Mouse (Mus musculus): Measurements from ENCODE around the gene Prcd. TPM values are rescaled to one million over a fixed set of nuclear protein-coding genes. Genes with fewer than 3 reads are reported as not detected.
A peak's percentile ranks its signal among the peaks of the same experiment; 100 is the strongest.

The Prcd gene
- total RNA-seq, 4 experiments from 2014 or later = 5.0 to 7.0 (median 5.5) TPM

- DNase-seq (ENCODE audit: low spot score in 2 of 2) = no peak
Observed at GRCm38 (mm10) chr11:116647340-116647991, 5.9 kb upstream of the Prcd start.

- no peak for DNase-seq (ENCODE audit: low spot score in 2 of 2)
Observed at GRCm38 (mm10) chr11:116648213-116648921, 5.0 kb upstream of the Prcd start.

GRCm38 (mm10) chr11:116648976-116649375 is 4.4 kb upstream of the Prcd start:
- DNase-seq (ENCODE audit: low spot score in 2 of 2) = no peak

- no peak for DNase-seq (ENCODE audit: low spot score in 2 of 2)
Observed at GRCm38 (mm10) chr11:116649711-116650337, 3.5 kb upstream of the Prcd start.

- DNase-seq (ENCODE audit: low spot score in 2 of 2) = no peak
Observed at GRCm38 (mm10) chr11:116650811-116651210, 2.5 kb upstream of the Prcd start.

GRCm38 (mm10) chr11:116651339-116651738 is 2.0 kb upstream of the Prcd start:
- DNase-seq (ENCODE audit: low spot score in 2 of 2) = peak in 1 of 2 experiments; percentile 74

GRCm38 (mm10) chr11:116652330-116653098 is 820 bp upstream of the Prcd start:
- no peak for DNase-seq (ENCODE audit: low spot score in 2 of 2)

GRCm38 (mm10) chr11:116653709-116654221 is 431 bp downstream of the Prcd start:
- DNase-seq (ENCODE audit: low spot score in 2 of 2) = no peak

- DNase-seq (ENCODE audit: low spot score in 2 of 2) = no peak
Observed at GRCm38 (mm10) chr11:116654255-116654821, 1.0 kb downstream of the Prcd start, which contains the start of gene Cygb. Gene Cygb (minus strand): TSS chr11:116654313.

GRCm38 (mm10) chr11:116656348-116657191 is 3.2 kb downstream of the Prcd start:
- DNase-seq (ENCODE audit: low spot score in 2 of 2) = no peak

- peak; percentile 50 to 92 for DNase-seq (ENCODE audit: low spot score in 2 of 2)
Observed at GRCm38 (mm10) chr11:116657311-116658223, 4.2 kb downstream of the Prcd start.

GRCm38 (mm10) chr11:116658238-116658637 is 4.9 kb downstream of the Prcd start:
- no peak for DNase-seq (ENCODE audit: low spot score in 2 of 2)

- DNase-seq (ENCODE audit: low spot score in 2 of 2) = no peak
Observed at GRCm38 (mm10) chr11:116659027-116659621, 5.8 kb downstream of the Prcd start.

- no peak for DNase-seq (ENCODE audit: low spot score in 2 of 2)
Observed at GRCm38 (mm10) chr11:116660181-116660580, 6.8 kb downstream of the Prcd start.

- no peak for DNase-seq (ENCODE audit: low spot score in 2 of 2)
Observed at GRCm38 (mm10) chr11:116661291-116661947, 8.1 kb downstream of the Prcd start.

- no peak for DNase-seq (ENCODE audit: low spot score in 2 of 2)
Observed at GRCm38 (mm10) chr11:116661948-116662377, 8.6 kb downstream of the Prcd start.

- DNase-seq (ENCODE audit: low spot score in 2 of 2) = no peak
Observed at GRCm38 (mm10) chr11:116665289-116665688, 12.0 kb downstream of the Prcd start.

- DNase-seq (ENCODE audit: low spot score in 2 of 2) = no peak
Observed at GRCm38 (mm10) chr11:116666566-116666965, 13.2 kb downstream of the Prcd start.
